11 mouse cellular contexts compared by ENCODE assay signal in genomic region chr11:115515021-115515420, GRCm38 (mm10). TPM values are rescaled to one million over a fixed set of nuclear protein-coding genes. Genes with fewer than 3 reads are reported as not detected.
A peak's percentile ranks its signal among the peaks of the same experiment; 100 is the strongest.
DNase-seq lines count a peak whose midpoint lies in the region; ATAC-seq lines count a peak whose summit lies in the region.
"Had no signal": no experiment of that assay in that cellular context is flagged by ENCODE, and none has a peak within 500 bp of the region (broad histone marks: within the 10 kb centered on the region; RNA-seq: fewer than 3 reads in every experiment).

No protein-coding gene starts in this region.

- H3K4me2 ChIP-seq in heart, embryonic 14.5 days (ENCODE audit: low read length) = peak overlapping the region; percentile 53
- no peak overlapping the region for H3K4me2 ChIP-seq in midbrain, embryonic 11.5 days
- no peak overlapping the region for H3K4me2 ChIP-seq in embryonic facial prominence, embryonic 11.5 days (ENCODE audit: low read depth, low read length)

- H3K9me3 ChIP-seq in heart, embryonic 14.5 days (ENCODE audit: control insufficient read depth, low read length) = no peaks in the 10 kb centered on the region
- no peaks in the 10 kb centered on the region for H3K9me3 ChIP-seq in midbrain, embryonic 10.5 days (replicated peaks)
- H3K9me3 ChIP-seq in midbrain, embryonic 11.5 days (ENCODE audit: control insufficient read depth, low read length) = no peaks in the 10 kb centered on the region
- H3K9me3 ChIP-seq in embryonic facial prominence, embryonic 11.5 days (replicated peaks; ENCODE audit: control insufficient read depth, low read length) = no peaks in the 10 kb centered on the region
- H3K9me3 ChIP-seq: embryonic facial prominence, embryonic 15.5 days; hindbrain, embryonic 12.5 days; stomach, embryonic 15.5 days had no signal

- H3K9ac ChIP-seq in heart, embryonic 14.5 days (ENCODE audit: low read length) = no peak overlapping the region
- H3K9ac ChIP-seq in midbrain, embryonic 11.5 days (ENCODE audit: low read length) = no peak overlapping the region
- peak overlapping the region; percentile 28; the same call in 1 of the 2 replicates for H3K9ac ChIP-seq in embryonic facial prominence, embryonic 11.5 days (replicated peaks; ENCODE audit: low read length)
- H3K9ac ChIP-seq: embryonic facial prominence, embryonic 15.5 days; hindbrain, embryonic 12.5 days; stomach, embryonic 15.5 days had no signal

- no peaks in the 10 kb centered on the region for H3K36me3 ChIP-seq in heart, embryonic 14.5 days (ENCODE audit: control insufficient read depth, insufficient read depth, low read length)
- H3K36me3 ChIP-seq in midbrain, embryonic 10.5 days = no peaks in the 10 kb centered on the region
- no peaks in the 10 kb centered on the region for H3K36me3 ChIP-seq in midbrain, embryonic 11.5 days (ENCODE audit: control insufficient read depth, insufficient read depth, low read length)
- H3K36me3 ChIP-seq in embryonic facial prominence, embryonic 11.5 days (replicated peaks; ENCODE audit: control insufficient read depth, insufficient read depth, low read depth, low read length) = no peaks in the 10 kb centered on the region
- no peaks in the 10 kb centered on the region for H3K36me3 ChIP-seq in macrophage (ENCODE audit: inconsistent target)
- H3K36me3 ChIP-seq: embryonic facial prominence, embryonic 15.5 days; hindbrain, embryonic 12.5 days; stomach, embryonic 15.5 days had no signal

- no peak for ATAC-seq in heart, embryonic 14.5 days (ENCODE audit: insufficient number of reproducible peaks, insufficient read depth, low FRiP score, low read depth)
- no peak for ATAC-seq in midbrain, embryonic 11.5 days (ENCODE audit: low FRiP score)
- no peak for ATAC-seq in embryonic facial prominence, embryonic 11.5 days (replicated peaks; ENCODE audit: insufficient number of reproducible peaks, low FRiP score, low TSS enrichment, low read depth)
- ATAC-seq in megakaryocyte progenitor cell, adult 5-6 weeks (replicated peaks; ENCODE audit: poor library complexity) = no peak

- H3K79me2 ChIP-seq in macrophage (ENCODE audit: inconsistent target) = peaks cover 37% of the 10 kb centered on the region

- no peaks in the 10 kb centered on the region for H3K27me3 ChIP-seq in heart, embryonic 14.5 days (ENCODE audit: control insufficient read depth, insufficient read depth, low read length)
- H3K27me3 ChIP-seq in midbrain, embryonic 10.5 days (ENCODE audit: low read depth, poor library complexity, severe bottlenecking) = no peaks in the 10 kb centered on the region
- no peaks in the 10 kb centered on the region for H3K27me3 ChIP-seq in midbrain, embryonic 11.5 days (ENCODE audit: control insufficient read depth, insufficient read depth, low read length)
- no peaks in the 10 kb centered on the region for H3K27me3 ChIP-seq in embryonic facial prominence, embryonic 11.5 days (ENCODE audit: control insufficient read depth, insufficient read depth, low read length)
- H3K27me3 ChIP-seq: embryonic facial prominence, embryonic 15.5 days; hindbrain, embryonic 12.5 days; stomach, embryonic 15.5 days had no signal

- DNase-seq in heart, postnatal 4 days = no peak
- DNase-seq in midbrain, embryonic 10.5 days (ENCODE audit: low spot score) = no peak
- no peak for DNase-seq in midbrain, embryonic 11.5 days (ENCODE audit: low spot score, missing footprints)
- DNase-seq in embryonic facial prominence, embryonic 11.5 days (ENCODE audit: low spot score) = no peak
- no peak for DNase-seq in adrenal gland, postnatal 25 days

- no peak overlapping the region for H3K4me3 ChIP-seq in heart, embryonic 14.5 days (ENCODE audit: control insufficient read depth in 1 of 2, insufficient read depth in 1 of 2, low read depth in 1 of 2, low read length in 2 of 2)
- no peak overlapping the region for H3K4me3 ChIP-seq in midbrain, embryonic 10.5 days
- no peak overlapping the region for H3K4me3 ChIP-seq in midbrain, embryonic 11.5 days (ENCODE audit: low read depth, low read length)
- no peak overlapping the region for H3K4me3 ChIP-seq in embryonic facial prominence, embryonic 11.5 days (ENCODE audit: low read depth, low read length)
- no peak overlapping the region for H3K4me3 ChIP-seq in macrophage (ENCODE audit: inconsistent target)

- WGBS in heart, embryonic 14.5 days = 68% methylated on average over 6 of the region's 6 CpGs
- 79% methylated on average over 6 of the region's 6 CpGs for WGBS in midbrain, embryonic 10.5 days
- WGBS in midbrain, embryonic 11.5 days = 81% methylated on average over 6 of the region's 6 CpGs
- WGBS in embryonic facial prominence, embryonic 11.5 days = 72% methylated on average over 6 of the region's 6 CpGs
- WGBS in macrophage (ENCODE audit: missing documents) = 81% methylated on average over 6 of the region's 6 CpGs

- H3K27ac ChIP-seq in heart, embryonic 14.5 days (replicated peaks in 1 of 2; ENCODE audit: control insufficient read depth in 1 of 2, insufficient read depth in 1 of 2, low read depth in 2 of 2, low read length in 2 of 2) = no peak overlapping the region
- peak overlapping the region; percentile 99 for H3K27ac ChIP-seq in midbrain, embryonic 10.5 days (replicated peaks)
- H3K27ac ChIP-seq in midbrain, embryonic 11.5 days (ENCODE audit: low read depth, low read length) = no peak overlapping the region
- H3K27ac ChIP-seq in embryonic facial prominence, embryonic 11.5 days (replicated peaks; ENCODE audit: low read depth, low read length) = no peak overlapping the region
- peak overlapping the region; percentile 82; the same call in 1 of the 2 replicates for H3K27ac ChIP-seq in macrophage
- H3K27ac ChIP-seq: embryonic facial prominence, embryonic 15.5 days; hindbrain, embryonic 12.5 days had no signal

- H3K4me1 ChIP-seq in heart, embryonic 14.5 days (ENCODE audit: control insufficient read depth in 2 of 2, insufficient read depth in 2 of 2, low read length in 2 of 2) = peaks cover 22 to 39% of the 10 kb centered on the region in 2 experiments
- H3K4me1 ChIP-seq in midbrain, embryonic 10.5 days = peaks cover 38% of the 10 kb centered on the region
- peaks cover 24% of the 10 kb centered on the region for H3K4me1 ChIP-seq in midbrain, embryonic 11.5 days (ENCODE audit: control insufficient read depth, insufficient read depth, low read length)
- H3K4me1 ChIP-seq in embryonic facial prominence, embryonic 11.5 days (ENCODE audit: control insufficient read depth, insufficient read depth, low read length) = peaks cover 10% of the 10 kb centered on the region; the same call in 1 of the 2 replicates

RNA-seq across cellular contexts. Expression of gene Jpt1, which starts 0.8 kb away (rescaled TPM):
- 511 and 538 TPM in 2 replicates for polyA plus RNA-seq in heart, embryonic 14.5 days (2014; fragmentation: Nextera tagmentation; extraction: Ambion mirVana)
- total RNA-seq in heart, postnatal 4 days (2021) = 100 to 1,000 TPM; 559 to 561 TPM
- polyA plus RNA-seq in midbrain, embryonic 10.5 days (2016; fragmentation: Nextera tagmentation; extraction: Ambion mirVana) = 780 and 877 TPM in 2 replicates
- 954 and 958 TPM in 2 replicates for polyA plus RNA-seq in midbrain, embryonic 11.5 days (2014; fragmentation: Nextera tagmentation; extraction: Ambion mirVana)
- polyA plus RNA-seq in embryonic facial prominence, embryonic 11.5 days (2014; fragmentation: Nextera tagmentation; extraction: Ambion mirVana) = 654 and 692 TPM in 2 replicates
- 100 to 1,000 TPM in 2 of 26 experiments, 10 to 100 TPM in 24; 14.6 to 172 (median 57.7) TPM for total RNA-seq in macrophage (2018; cell fraction: chromatin; rRNA removed)
- 100 to 1,000 TPM; 121 to 188 (median 157) TPM for total RNA-seq in macrophage (2018; cell fraction: cytosol; rRNA removed)
- 100 to 1,000 TPM in 8 of 26 experiments, 10 to 100 TPM in 18; 38.4 to 219 (median 80.8) TPM for total RNA-seq in macrophage (2018; cell fraction: nucleus; rRNA removed)
- polyA plus RNA-seq in macrophage (2018) = 68.8 to 166 TPM (median 152 TPM) in 3 replicates
- total RNA-seq in adrenal gland, postnatal 25 days (2021) = 91.7 and 92.8 TPM in 2 replicates
- total RNA-seq in megakaryocyte progenitor cell, adult 5-6 weeks (2015) = 179 TPM in 2 replicates
- 143 and 157 TPM in 2 replicates for total RNA-seq in megakaryocyte progenitor cell, adult 5-6 weeks (2017)

RNA-seq across cellular contexts. Expression of gene Sumo2, which starts 21.1 kb away (rescaled TPM):
- polyA plus RNA-seq in heart, embryonic 14.5 days (2014; fragmentation: Nextera tagmentation; extraction: Ambion mirVana) = 600 and 636 TPM in 2 replicates
- total RNA-seq in heart, postnatal 4 days (2021) = 100 to 1,000 TPM; 299 TPM
- 1,440 and 1,519 TPM in 2 replicates for polyA plus RNA-seq in midbrain, embryonic 10.5 days (2016; fragmentation: Nextera tagmentation; extraction: Ambion mirVana)
- 1,615 and 1,739 TPM in 2 replicates for polyA plus RNA-seq in midbrain, embryonic 11.5 days (2014; fragmentation: Nextera tagmentation; extraction: Ambion mirVana)
- 1,638 and 1,712 TPM in 2 replicates for polyA plus RNA-seq in embryonic facial prominence, embryonic 11.5 days (2014; fragmentation: Nextera tagmentation; extraction: Ambion mirVana)
- 10 to 100 TPM; 20.6 to 96.6 (median 61.5) TPM for total RNA-seq in macrophage (2018; cell fraction: chromatin; rRNA removed)
- total RNA-seq in macrophage (2018; cell fraction: cytosol; rRNA removed) = 100 to 1,000 TPM; 179 to 277 (median 220) TPM
- 100 to 1,000 TPM in 5 of 26 experiments, 10 to 100 TPM in 21; 40.2 to 124 (median 69.1) TPM for total RNA-seq in macrophage (2018; cell fraction: nucleus; rRNA removed)
- polyA plus RNA-seq in macrophage (2018) = 229 to 319 TPM (median 316 TPM) in 3 replicates
- total RNA-seq in adrenal gland, postnatal 25 days (2021) = 254 and 263 TPM in 2 replicates
- 682 and 726 TPM in 2 replicates for total RNA-seq in megakaryocyte progenitor cell, adult 5-6 weeks (2015)
- total RNA-seq in megakaryocyte progenitor cell, adult 5-6 weeks (2017) = 483 and 527 TPM in 2 replicates

RNA-seq across cellular contexts. Expression of gene Nt5c, which starts 23.4 kb away (rescaled TPM):
- 54.5 and 56.2 TPM in 2 replicates for polyA plus RNA-seq in heart, embryonic 14.5 days (2014; fragmentation: Nextera tagmentation; extraction: Ambion mirVana)
- 10 to 100 TPM; 27.3 to 27.4 TPM for total RNA-seq in heart, postnatal 4 days (2021)
- 87.7 and 89.7 TPM in 2 replicates for polyA plus RNA-seq in midbrain, embryonic 10.5 days (2016; fragmentation: Nextera tagmentation; extraction: Ambion mirVana)
- polyA plus RNA-seq in midbrain, embryonic 11.5 days (2014; fragmentation: Nextera tagmentation; extraction: Ambion mirVana) = 68.3 and 69.8 TPM in 2 replicates
- polyA plus RNA-seq in embryonic facial prominence, embryonic 11.5 days (2014; fragmentation: Nextera tagmentation; extraction: Ambion mirVana) = 67.4 and 70.7 TPM in 2 replicates
- 10 to 100 TPM in 25 of 26 experiments, 1 to 10 TPM in 1; 9.6 to 84.8 (median 39.6) TPM for total RNA-seq in macrophage (2018; cell fraction: chromatin; rRNA removed)
- 10 to 100 TPM; 55.5 to 84.1 (median 74.9) TPM for total RNA-seq in macrophage (2018; cell fraction: cytosol; rRNA removed)
- total RNA-seq in macrophage (2018; cell fraction: nucleus; rRNA removed) = 10 to 100 TPM; 17.9 to 67.4 (median 43.0) TPM
- polyA plus RNA-seq in macrophage (2018) = 54.5 to 73.7 TPM (median 60.1 TPM) in 3 replicates
- total RNA-seq in adrenal gland, postnatal 25 days (2021) = 131 and 151 TPM in 2 replicates
- 64.1 and 65.0 TPM in 2 replicates for total RNA-seq in megakaryocyte progenitor cell, adult 5-6 weeks (2015)
- total RNA-seq in megakaryocyte progenitor cell, adult 5-6 weeks (2017) = 105 and 112 TPM in 2 replicates

RNA-seq across cellular contexts. Expression of gene Armc7, which starts 39.6 kb away (rescaled TPM):
- 5.5 and 7.5 TPM in 2 replicates for polyA plus RNA-seq in heart, embryonic 14.5 days (2014; fragmentation: Nextera tagmentation; extraction: Ambion mirVana)
- total RNA-seq in heart, postnatal 4 days (2021) = 1 to 10 TPM; 3.1 to 4.3 TPM
- polyA plus RNA-seq in midbrain, embryonic 10.5 days (2016; fragmentation: Nextera tagmentation; extraction: Ambion mirVana) = 6.6 and 9.4 TPM in 2 replicates
- polyA plus RNA-seq in midbrain, embryonic 11.5 days (2014; fragmentation: Nextera tagmentation; extraction: Ambion mirVana) = 7.7 and 7.8 TPM in 2 replicates
- polyA plus RNA-seq in embryonic facial prominence, embryonic 11.5 days (2014; fragmentation: Nextera tagmentation; extraction: Ambion mirVana) = 8.1 and 8.7 TPM in 2 replicates
- 10 to 100 TPM in 25 of 26 experiments, 1 to 10 TPM in 1; 7.2 to 61.1 (median 32.3) TPM for total RNA-seq in macrophage (2018; cell fraction: chromatin; rRNA removed)
- 10 to 100 TPM in 23 of 26 experiments, 1 to 10 TPM in 3; 8.6 to 29.6 (median 20.3) TPM for total RNA-seq in macrophage (2018; cell fraction: cytosol; rRNA removed)
- total RNA-seq in macrophage (2018; cell fraction: nucleus; rRNA removed) = 10 to 100 TPM in 23 of 26 experiments, 1 to 10 TPM in 3; 7.9 to 46.7 (median 21.8) TPM
- polyA plus RNA-seq in macrophage (2018) = 21.4 to 26.8 TPM (median 22.9 TPM) in 3 replicates
- total RNA-seq in adrenal gland, postnatal 25 days (2021) = 11.4 and 11.5 TPM in 2 replicates
- 4.6 and 5.5 TPM in 2 replicates for total RNA-seq in megakaryocyte progenitor cell, adult 5-6 weeks (2015)
- total RNA-seq in megakaryocyte progenitor cell, adult 5-6 weeks (2017) = 5.1 and 9.0 TPM in 2 replicates

RNA-seq across cellular contexts. Expression of gene Nup85, which starts 49.2 kb away (rescaled TPM):
- polyA plus RNA-seq in heart, embryonic 14.5 days (2014; fragmentation: Nextera tagmentation; extraction: Ambion mirVana) = 85.2 and 89.3 TPM in 2 replicates
- total RNA-seq in heart, postnatal 4 days (2021) = 10 to 100 TPM; 46.6 to 50.5 TPM
- 229 and 265 TPM in 2 replicates for polyA plus RNA-seq in midbrain, embryonic 10.5 days (2016; fragmentation: Nextera tagmentation; extraction: Ambion mirVana)
- 195 and 197 TPM in 2 replicates for polyA plus RNA-seq in midbrain, embryonic 11.5 days (2014; fragmentation: Nextera tagmentation; extraction: Ambion mirVana)
- 204 and 210 TPM in 2 replicates for polyA plus RNA-seq in embryonic facial prominence, embryonic 11.5 days (2014; fragmentation: Nextera tagmentation; extraction: Ambion mirVana)
- total RNA-seq in macrophage (2018; cell fraction: chromatin; rRNA removed) = 10 to 100 TPM in 25 of 26 experiments, 1 to 10 TPM in 1; 10.0 to 98.2 (median 49.3) TPM
- 10 to 100 TPM in 25 of 26 experiments, 1 to 10 TPM in 1; 8.5 to 19.6 (median 14.7) TPM for total RNA-seq in macrophage (2018; cell fraction: cytosol; rRNA removed)
- total RNA-seq in macrophage (2018; cell fraction: nucleus; rRNA removed) = 100 to 1,000 TPM in 1 of 26 experiments, 10 to 100 TPM in 24, 1 to 10 TPM in 1; 8.9 to 116 (median 27.8) TPM
- polyA plus RNA-seq in macrophage (2018) = 11.4 to 41.8 TPM (median 14.7 TPM) in 3 replicates
- total RNA-seq in adrenal gland, postnatal 25 days (2021) = 54.0 and 60.7 TPM in 2 replicates
- total RNA-seq in megakaryocyte progenitor cell, adult 5-6 weeks (2015) = 131 and 149 TPM in 2 replicates
- total RNA-seq in megakaryocyte progenitor cell, adult 5-6 weeks (2017) = 131 and 147 TPM in 2 replicates

Comparison
In these comparisons a context has a peak if more than half of its experiments do, and no peak if none do; other contexts are left out.
1. H3K27ac ChIP-seq: peak in midbrain, embryonic 10.5 days (single experiment) and macrophage (single experiment); none in heart, embryonic 14.5 days (0 of 2), midbrain, embryonic 11.5 days (single experiment) and embryonic facial prominence, embryonic 11.5 days (single experiment).